Mouse (Mus musculus) hindbrain, embryonic 10.5 days (tissue): Measurements from ENCODE around the gene Zfp638. TPM values are rescaled to one million over a fixed set of nuclear protein-coding genes. Genes with fewer than 3 reads are reported as not detected.
"Not testable (repeated sequence)": the region's sequence is repeated elsewhere in the genome, so short reads cannot be mapped to it uniquely, and the experiment has no call there.

ENCODE experiments used
- DNase-seq: peaks from one replicate; pipeline ENCODE4 v3.0.0-alpha.2; 2017; ENCODE audit warnings: low spot score
- H3K27ac ChIP-seq: fragments of 300-500 bp; sonication (generic); 2 replicates; pipeline ENCODE4 v1.5.1; 2016; ENCODE audit warnings: mild to moderate bottlenecking, moderate library complexity
- H3K27me3 ChIP-seq: fragments of 300-500 bp; sonication (generic); 2 replicates; pipeline ENCODE4 v1.6.1; 2016; ENCODE audit warnings: mild to moderate bottlenecking; ENCODE audit not compliant: poor library complexity, insufficient read depth, severe bottlenecking
- H3K36me3 ChIP-seq: fragments of 300-500 bp; sonication (generic); 2 replicates; pipeline ENCODE4 v1.6.1; 2016; ENCODE audit warnings: mild to moderate bottlenecking, moderate library complexity
- H3K4me1 ChIP-seq: fragments of 300-500 bp; sonication (generic); replicated peaks from 2 replicates; pipeline ENCODE4 v1.6.1; 2016; ENCODE audit warnings: mild to moderate bottlenecking
- H3K4me3 ChIP-seq: fragments of 300-500 bp; sonication (generic); 2 replicates; pipeline ENCODE4 v1.5.1; 2016; ENCODE audit warnings: mild to moderate bottlenecking, moderate library complexity
- H3K9me3 ChIP-seq: fragments of 300-500 bp; sonication (generic); 2 replicates; pipeline ENCODE4 v1.6.1; 2016; ENCODE audit warnings: mild to moderate bottlenecking, moderate library complexity
- WGBS: fragments of 180-500 bp; shearing (Covaris S2); methylation state at CpG from one replicate; pipeline ENCODE4 v1.1.7; 2016; 5-methylcytosine and 5-hydroxymethylcytosine counted together
- polyA plus RNA-seq: library from polyadenylated mRNA; unstranded; fragments of >200 nt; fragmentation: Nextera tagmentation; extraction: Ambion mirVana; gene quantifications from 2 replicates; pipeline ENCODE4 v1.2.1, GENCODE M21; 2016

The Zfp638 gene
- polyA plus RNA-seq, 1 experiment from 2014 or later = 51.3 TPM

GRCm38 (mm10) chr6:84021990-84022389 is 155.1 kb downstream of the Zfp638 start:
- Histone ChIP-seq H3K36me3 (no peaks in the 10 kb centered on the region), H3K4me1 (peaks cover 11% of the 10 kb centered on the region), H3K27me3 (peaks cover 39% of the 10 kb centered on the region), H3K9me3 (no peaks in the 10 kb centered on the region), H3K4me3 (no peak overlapping the region), H3K27ac (no peak overlapping the region)
- DNase-seq = no peak
- 78% methylated on average over 3 of the region's 3 CpGs for WGBS

GRCm38 (mm10) chr6:84025636-84026035 is 158.7 kb downstream of the Zfp638 start:
- Histone ChIP-seq H3K4me1 (no peaks in the 10 kb centered on the region), H3K27ac (no peak overlapping the region), H3K36me3 (no peaks in the 10 kb centered on the region), H3K9me3 (no peaks in the 10 kb centered on the region), H3K4me3 (no peak overlapping the region), H3K27me3 (peaks cover 9% of the 10 kb centered on the region)
- 72% methylated on average over 3 of the region's 3 CpGs for WGBS
- no peak for DNase-seq

GRCm38 (mm10) chr6:84028791-84029190 is 161.9 kb downstream of the Zfp638 start:
- no peak overlapping the region for H3K4me3 ChIP-seq
- no peaks in the 10 kb centered on the region for H3K27me3 ChIP-seq
- H3K27ac ChIP-seq = no peak overlapping the region
- H3K4me1 ChIP-seq = no peaks in the 10 kb centered on the region
- no peaks in the 10 kb centered on the region for H3K36me3 ChIP-seq
- DNase-seq = no peak
- no peaks in the 10 kb centered on the region for H3K9me3 ChIP-seq

GRCm38 (mm10) chr6:84029775-84030174 is 162.9 kb downstream of the Zfp638 start:
- WGBS = 94% methylated on average over 7 of the region's 7 CpGs

GRCm38 (mm10) chr6:84032516-84032915 is 165.6 kb downstream of the Zfp638 start:
- not testable (repeated sequence) for H3K36me3 ChIP-seq, DNase-seq, H3K27ac ChIP-seq, H3K4me3 ChIP-seq, H3K9me3 ChIP-seq, H3K4me1 ChIP-seq, H3K27me3 ChIP-seq
- WGBS = 84% methylated on average over 5 of the region's 5 CpGs

More at GRCm38 (mm10) chr6:84029775-84030174, 162.9 kb downstream of the Zfp638 start:
- Histone ChIP-seq H3K36me3 (no peaks in the 10 kb centered on the region), H3K9me3 (no peaks in the 10 kb centered on the region), H3K27me3 (no peaks in the 10 kb centered on the region), H3K27ac (no peak overlapping the region), H3K4me1 (no peaks in the 10 kb centered on the region), H3K4me3 (no peak overlapping the region)
- no peak for DNase-seq

Other genes with a start within 250 kb of the Zfp638 start
- gene Clec4f, start 210.9 kb upstream of the Zfp638 start, polyA plus RNA-seq = 0.10 TPM in 1 of 2 replicates, not detected in the other
- not detected in 2 replicates for gene Cd207, start 189.3 kb upstream of the Zfp638 start, polyA plus RNA-seq
- 0.60 and 0.86 TPM in 2 replicates for gene Vax2, start 155.8 kb upstream of the Zfp638 start, polyA plus RNA-seq
- not detected in 2 replicates for gene Atp6v1b1, start 124.1 kb upstream of the Zfp638 start, polyA plus RNA-seq
- 0.12 TPM in 1 of 2 replicates, not detected in the other for gene Ankrd53, start 104.5 kb upstream of the Zfp638 start, polyA plus RNA-seq
- 71.1 and 85.6 TPM in 2 replicates for gene Tex261, start 91.3 kb upstream of the Zfp638 start, polyA plus RNA-seq
- 27.9 and 43.4 TPM in 2 replicates for gene Nagk, start 72.1 kb upstream of the Zfp638 start, polyA plus RNA-seq
- 13.2 and 18.0 TPM in 2 replicates for gene Paip2b, start 35.4 kb upstream of the Zfp638 start, polyA plus RNA-seq
- gene Dysf, start 141.5 kb downstream of the Zfp638 start, polyA plus RNA-seq = 5.0 and 5.4 TPM in 2 replicates